Mouse (Mus musculus): Measurements from ENCODE around the gene Mier1. TPM values are rescaled to one million over a fixed set of nuclear protein-coding genes. Genes with fewer than 3 reads are reported as not detected.

Mier1 gene
- total and polyA plus RNA-seq, 2 experiments from 2014 or later, result 27.8 to 39.2 TPM

- no peak for TF ChIP-seq CTCF (IDR thresholded peaks at IDR 0.05; ENCODE audit: low read depth)
- H3K4me3 ChIP-seq (ENCODE audit: low read length), result no peak overlapping the region
- H3K9ac ChIP-seq (replicated peaks; ENCODE audit: low read length), result no peak overlapping the region
These were observed 84.9 kb downstream of the Mier1 start for GRCm38 (mm10) chr4:103199086-103199485.

GRCm38 (mm10) chr4:103200046-103200445 is 85.9 kb downstream of the Mier1 start:
- no peaks in the 10 kb centered on the region for H3K4me1 ChIP-seq (ENCODE audit: insufficient read depth, low read length)
- H3K27me3 ChIP-seq (ENCODE audit: insufficient read depth, low read length), result no peaks in the 10 kb centered on the region
- 91% methylated on average over 1 of the region's 1 CpGs for WGBS
- no peak overlapping the region for H3K4me3 ChIP-seq (ENCODE audit: low read length)
- no peak for ATAC-seq
- TF ChIP-seq CTCF (IDR thresholded peaks at IDR 0.05; ENCODE audit: low read depth), result no peak
- no peak overlapping the region for H3K4me2 ChIP-seq (ENCODE audit: low read depth, low read length)
- no peak overlapping the region for H3K9ac ChIP-seq (replicated peaks; ENCODE audit: low read length)
- H3K36me3 ChIP-seq (ENCODE audit: insufficient read depth, low read length), result peaks cover 12% of the 10 kb centered on the region; the same call in 1 of the 2 replicates
- no peak for DNase-seq (ENCODE audit: low spot score)
- no peak overlapping the region for H3K27ac ChIP-seq
- H3K9me3 ChIP-seq (ENCODE audit: low read length), result no peaks in the 10 kb centered on the region

More at GRCm38 (mm10) chr4:103199086-103199485, 84.9 kb downstream of the Mier1 start:
- Histone ChIP-seq H3K27me3 (ENCODE audit: insufficient read depth, low read length) (no peaks in the 10 kb centered on the region), H3K36me3 (ENCODE audit: insufficient read depth, low read length) (peaks cover 12% of the 10 kb centered on the region; the same call in 1 of the 2 replicates), H3K4me2 (ENCODE audit: low read depth, low read length) (no peak overlapping the region), H3K9me3 (ENCODE audit: low read length) (no peaks in the 10 kb centered on the region), H3K4me1 (ENCODE audit: insufficient read depth, low read length) (no peaks in the 10 kb centered on the region), H3K27ac (no peak overlapping the region)
- DNase-seq (ENCODE audit: low spot score) (no peak), ATAC-seq (no peak)
- 44% methylated on average over 4 of the region's 4 CpGs for WGBS

- WGBS, result 56% methylated on average over 2 of the region's 2 CpGs
- Histone ChIP-seq H3K9me3 (ENCODE audit: low read length) (no peaks in the 10 kb centered on the region), H3K4me3 (ENCODE audit: low read length) (no peak overlapping the region), H3K4me2 (ENCODE audit: low read depth, low read length) (no peak overlapping the region), H3K9ac (replicated peaks; ENCODE audit: low read length) (no peak overlapping the region), H3K27me3 (ENCODE audit: insufficient read depth, low read length) (no peaks in the 10 kb centered on the region), H3K4me1 (ENCODE audit: insufficient read depth, low read length) (no peaks in the 10 kb centered on the region), H3K36me3 (ENCODE audit: insufficient read depth, low read length) (peaks cover 22% of the 10 kb centered on the region), H3K27ac (no peak overlapping the region)
- DNase-seq (ENCODE audit: low spot score) (peak; percentile 20), ATAC-seq (no peak)
- no peak for TF ChIP-seq CTCF (IDR thresholded peaks at IDR 0.05; ENCODE audit: low read depth)
These were observed 89.5 kb downstream of the Mier1 start for GRCm38 (mm10) chr4:103203646-103204045.

- Histone ChIP-seq H3K4me3 (ENCODE audit: low read length) (no peak overlapping the region), H3K27ac (no peak overlapping the region), H3K4me1 (ENCODE audit: insufficient read depth, low read length) (no peaks in the 10 kb centered on the region), H3K27me3 (ENCODE audit: insufficient read depth, low read length) (no peaks in the 10 kb centered on the region), H3K4me2 (ENCODE audit: low read depth, low read length) (no peak overlapping the region), H3K9me3 (ENCODE audit: low read length) (no peaks in the 10 kb centered on the region), H3K36me3 (ENCODE audit: insufficient read depth, low read length) (peaks cover 16% of the 10 kb centered on the region; the same call in 1 of the 2 replicates), H3K9ac (replicated peaks; ENCODE audit: low read length) (no peak overlapping the region)
- no peak for TF ChIP-seq CTCF (IDR thresholded peaks at IDR 0.05; ENCODE audit: low read depth)
- WGBS, result 98% methylated on average over 1 of the region's 1 CpGs
- DNase-seq (ENCODE audit: low spot score) (no peak), ATAC-seq (no peak)
These were observed 94.4 kb downstream of the Mier1 start for GRCm38 (mm10) chr4:103208553-103208952.

GRCm38 (mm10) chr4:103213859-103214497 is 99.8 kb downstream of the Mier1 start:
- 3% methylated on average over 30 of the region's 30 CpGs for WGBS
- Histone ChIP-seq H3K4me1 (ENCODE audit: insufficient read depth, low read length) (no peaks in the 10 kb centered on the region; the same call in 1 of the 2 replicates), H3K27ac (peak overlapping the region; percentile 99), H3K4me2 (ENCODE audit: low read depth, low read length) (peak overlapping the region; percentile 60), H3K4me3 (ENCODE audit: low read length) (peak overlapping the region; percentile 50), H3K9ac (replicated peaks; ENCODE audit: low read length) (peak overlapping the region; percentile 96), H3K36me3 (ENCODE audit: insufficient read depth, low read length) (peaks cover 6% of the 10 kb centered on the region; the same call in 1 of the 2 replicates), H3K9me3 (ENCODE audit: low read length) (no peaks in the 10 kb centered on the region), H3K27me3 (ENCODE audit: insufficient read depth, low read length) (no peaks in the 10 kb centered on the region)
- TF ChIP-seq CTCF (IDR thresholded peaks at IDR 0.05; ENCODE audit: low read depth), result no peak
- no peak for ATAC-seq
- peak; percentile 27 for DNase-seq (ENCODE audit: low spot score)

GRCm38 (mm10) chr4:103214498-103214924 is 100.3 kb downstream of the Mier1 start:
- H3K27ac ChIP-seq, result peak overlapping the region; percentile 99
- no peaks in the 10 kb centered on the region; the same call in 1 of the 2 replicates for H3K4me1 ChIP-seq (ENCODE audit: insufficient read depth, low read length)
- no peaks in the 10 kb centered on the region for H3K9me3 ChIP-seq (ENCODE audit: low read length)
- H3K36me3 ChIP-seq (ENCODE audit: insufficient read depth, low read length), result peaks cover 5% of the 10 kb centered on the region; the same call in 1 of the 2 replicates
- ATAC-seq (peak; percentile 83), DNase-seq (ENCODE audit: low spot score) (peak; percentile 79)
- no peak for TF ChIP-seq CTCF (IDR thresholded peaks at IDR 0.05; ENCODE audit: low read depth)
- H3K4me2 ChIP-seq (ENCODE audit: low read depth, low read length), result peak overlapping the region; percentile 60
- H3K4me3 ChIP-seq (ENCODE audit: low read length), result peak overlapping the region; percentile 50
- WGBS, result under 1% methylated on average over 48 of the region's 48 CpGs
- no peaks in the 10 kb centered on the region for H3K27me3 ChIP-seq (ENCODE audit: insufficient read depth, low read length)
- H3K9ac ChIP-seq (replicated peaks; ENCODE audit: low read length), result peak overlapping the region; percentile 96

Other genes with a start within 250 kb of the Mier1 start
- 0.73 and 5.5 TPM in 2 replicates for gene Tctex1d1, start 135.8 kb upstream of the Mier1 start, total RNA-seq (2014; rRNA removed)
- gene Tctex1d1, start 135.8 kb upstream of the Mier1 start, polyA plus RNA-seq (2015; fragmentation: Nextera tagmentation; extraction: Ambion mirVana), result 2.0 and 2.5 TPM in 2 replicates
- not detected in 2 replicates for gene Insl5, start 87.5 kb upstream of the Mier1 start, total RNA-seq (2014; rRNA removed)
- gene Insl5, start 87.5 kb upstream of the Mier1 start, polyA plus RNA-seq (2015; fragmentation: Nextera tagmentation; extraction: Ambion mirVana), result not detected in 2 replicates
- 4.2 TPM in 2 replicates for gene Wdr78, start 165 bp downstream of the Mier1 start, total RNA-seq (2014; rRNA removed)
- 2.8 and 3.0 TPM in 2 replicates for gene Wdr78, start 165 bp downstream of the Mier1 start, polyA plus RNA-seq (2015; fragmentation: Nextera tagmentation; extraction: Ambion mirVana)
- 4.0 and 4.9 TPM in 2 replicates for gene Slc35d1, start 100.8 kb downstream of the Mier1 start, total RNA-seq (2014; rRNA removed)
- 5.1 and 6.1 TPM in 2 replicates for gene Slc35d1, start 100.8 kb downstream of the Mier1 start, polyA plus RNA-seq (2015; fragmentation: Nextera tagmentation; extraction: Ambion mirVana)
- not detected in 2 replicates for gene 4921539E11Rik, start 176.5 kb downstream of the Mier1 start, total RNA-seq (2014; rRNA removed)
- gene 4921539E11Rik, start 176.5 kb downstream of the Mier1 start, polyA plus RNA-seq (2015; fragmentation: Nextera tagmentation; extraction: Ambion mirVana), result not detected in 2 replicates
- gene Oma1, start 199.4 kb downstream of the Mier1 start, total RNA-seq (2014; rRNA removed), result 4.1 and 5.6 TPM in 2 replicates
- gene Oma1, start 199.4 kb downstream of the Mier1 start, polyA plus RNA-seq (2015; fragmentation: Nextera tagmentation; extraction: Ambion mirVana), result 9.3 and 9.9 TPM in 2 replicates

Measured in hindbrain, postnatal 0 days (tissue).